Mouse (Mus musculus): ENCODE results near the gene Gm11037.

Gene Gm11037

GRCm38 (mm10) chr2:131128636-131129157 is 4.6 kb upstream of the Gm11037 start:
- no peak for DNase-seq (ENCODE audit: low spot score in 2 of 2)

DNA sequence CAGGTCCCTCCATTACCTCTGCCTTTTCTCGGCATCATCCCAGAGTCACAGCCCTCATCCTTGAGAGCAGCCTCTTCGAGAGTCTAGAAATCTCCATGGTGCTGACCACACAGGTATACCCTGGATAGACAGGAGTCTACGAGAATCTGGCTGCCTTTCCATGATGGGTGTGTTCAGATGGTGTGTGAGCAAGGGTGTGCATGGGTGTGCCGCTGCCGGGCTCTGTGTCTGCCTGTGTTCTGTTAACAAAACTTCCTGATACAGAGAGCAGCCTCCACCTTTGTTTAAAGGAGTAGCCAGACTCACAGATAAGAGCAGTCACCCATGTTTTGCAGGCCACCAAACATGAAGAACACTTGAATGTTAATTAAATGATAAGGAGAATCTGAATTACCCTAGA is 3.5 kb upstream of the Gm11037 start:
- no peak for DNase-seq (ENCODE audit: low spot score in 2 of 2)

DNA sequence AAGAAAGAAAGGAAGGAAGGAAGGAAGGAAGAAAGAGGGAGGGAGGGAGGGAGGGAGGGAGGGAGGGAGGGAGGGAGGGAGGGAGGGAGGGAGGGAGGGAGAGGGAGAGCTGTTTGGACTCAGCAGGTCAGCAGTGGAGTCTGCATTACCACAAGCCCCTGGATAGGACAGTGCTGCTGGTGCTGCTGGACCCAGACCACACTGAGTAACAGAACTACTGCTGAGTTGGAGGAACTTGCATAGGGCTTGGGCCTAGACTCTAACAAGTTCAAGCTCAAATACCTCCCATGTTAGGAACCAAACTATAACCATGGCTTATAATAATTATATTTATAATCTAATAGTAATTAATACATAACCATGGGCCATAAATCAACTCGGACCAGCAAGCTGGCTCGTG is 2.4 kb upstream of the Gm11037 start:
- no peak for DNase-seq (ENCODE audit: low spot score in 2 of 2)

DNA sequence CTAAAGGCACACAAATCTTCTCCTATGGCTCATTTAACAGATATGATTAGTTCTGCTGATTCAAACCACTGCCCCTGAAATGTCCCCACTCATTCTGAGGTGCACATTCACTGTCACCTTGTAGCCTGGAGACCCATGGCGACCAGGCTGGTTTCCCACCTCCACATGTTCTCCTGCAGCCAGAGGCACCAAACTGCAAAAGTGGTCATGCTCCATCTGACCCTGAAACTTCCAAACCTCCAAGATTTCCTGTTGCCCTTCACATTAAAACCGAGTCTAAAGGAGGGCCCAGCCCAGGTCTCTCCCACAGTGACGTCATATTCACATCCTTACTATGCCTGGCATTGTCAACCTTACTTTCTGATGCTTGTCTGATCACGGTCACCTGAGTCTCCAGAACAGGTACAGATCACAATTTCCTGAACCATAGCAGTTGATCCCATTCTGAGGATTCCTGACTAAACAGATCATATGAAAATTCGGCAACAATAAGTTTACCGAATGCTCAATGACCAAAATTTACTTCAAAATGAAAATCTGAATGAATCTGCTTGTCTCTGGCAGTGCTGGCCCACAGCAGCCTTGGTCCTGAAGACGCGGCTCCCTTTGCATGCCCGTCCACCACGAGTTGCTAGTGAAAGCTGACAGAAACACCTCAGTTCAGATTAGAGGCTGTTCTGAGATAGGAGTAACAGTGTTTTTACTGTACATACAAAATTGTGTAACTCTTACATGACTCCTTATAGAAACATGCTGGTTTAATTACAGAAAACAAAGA is 997 bp upstream of the Gm11037 start:
- no peak for DNase-seq (ENCODE audit: low spot score in 2 of 2)

GRCm38 (mm10) chr2:131134381-131134780 is 1.1 kb downstream of the Gm11037 start:
- DNase-seq (ENCODE audit: low spot score in 2 of 2), result no peak

- no peak for DNase-seq (ENCODE audit: low spot score in 2 of 2)
Measured at GRCm38 (mm10) chr2:131134826-131135400, 1.6 kb downstream of the Gm11037 start.

GRCm38 (mm10) chr2:131135521-131136139 is 2.3 kb downstream of the Gm11037 start:
- DNase-seq (ENCODE audit: low spot score in 2 of 2), result no peak

- no peak for DNase-seq (ENCODE audit: low spot score in 2 of 2)
Measured at GRCm38 (mm10) chr2:131138296-131138695, 5.0 kb downstream of the Gm11037 start.

DNA sequence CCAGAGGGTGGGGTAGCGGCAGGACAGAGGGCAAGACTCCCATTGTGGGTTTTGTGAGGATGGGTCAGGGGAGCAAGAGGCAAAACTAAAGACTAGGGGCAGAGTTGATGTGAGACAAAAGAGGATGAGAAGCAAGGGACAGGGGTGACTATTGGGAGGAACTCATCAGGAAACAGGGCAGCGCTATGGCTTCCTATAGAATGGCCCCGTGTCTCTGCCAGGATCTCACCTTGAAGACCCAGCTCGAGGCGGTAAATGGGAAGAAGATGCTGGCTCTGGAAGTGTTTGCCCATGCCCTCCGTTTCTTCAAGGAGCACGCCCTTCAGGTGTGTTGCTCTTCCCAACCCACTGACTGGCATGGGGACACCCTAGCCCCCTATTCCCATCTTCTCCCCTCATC is 5.5 kb downstream of the Gm11037 start:
- DNase-seq (ENCODE audit: low spot score in 2 of 2), result no peak

DNA sequence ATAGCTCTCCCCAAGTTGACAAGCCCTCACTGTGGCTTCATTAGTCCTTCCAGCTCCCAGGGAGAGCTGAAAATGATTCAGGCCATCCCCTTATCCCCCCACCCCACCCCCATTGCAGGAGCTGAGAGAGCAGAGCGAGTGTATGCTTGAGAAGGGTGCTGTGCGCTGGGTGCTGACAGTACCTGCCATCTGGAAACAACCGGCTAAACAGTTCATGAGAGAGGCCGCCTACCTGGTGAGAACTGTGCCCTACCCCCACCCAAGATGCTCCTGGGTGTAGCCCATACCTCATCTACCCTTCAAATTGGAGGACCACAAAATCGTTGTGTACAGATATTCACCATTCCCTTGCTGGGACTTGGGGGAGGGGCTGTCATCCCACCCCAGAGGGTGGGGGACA is 6.0 kb downstream of the Gm11037 start:
- no peak for DNase-seq (ENCODE audit: low spot score in 2 of 2)

GRCm38 (mm10) chr2:131139886-131140532 is 6.7 kb downstream of the Gm11037 start:
- no peak for DNase-seq (ENCODE audit: low spot score in 2 of 2)

GRCm38 (mm10) chr2:131140533-131140905 is 7.2 kb downstream of the Gm11037 start:
- peak in 1 of 2 experiments; percentile 34 for DNase-seq (ENCODE audit: low spot score in 2 of 2)

GRCm38 (mm10) chr2:131141336-131141986 is 8.2 kb downstream of the Gm11037 start:
- DNase-seq (ENCODE audit: low spot score in 2 of 2), result no peak

DNA sequence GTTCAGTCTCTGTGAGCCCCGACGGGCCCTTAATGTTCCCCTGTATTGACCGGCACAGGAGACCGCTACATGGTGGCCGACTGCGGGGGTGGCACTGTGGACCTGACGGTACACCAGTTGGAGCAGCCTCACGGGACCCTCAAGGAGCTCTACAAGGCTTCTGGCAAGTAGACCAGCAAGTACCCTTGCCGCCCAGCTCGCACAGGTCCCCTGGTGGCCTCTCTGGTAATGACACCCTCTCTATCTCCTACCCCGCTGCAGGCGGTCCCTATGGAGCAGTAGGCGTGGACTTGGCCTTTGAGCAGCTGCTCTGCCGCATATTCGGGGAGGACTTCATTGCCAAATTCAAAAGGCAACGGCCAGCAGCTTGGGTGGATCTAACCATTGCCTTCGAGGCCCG is 9.3 kb downstream of the Gm11037 start:
- DNase-seq (ENCODE audit: low spot score in 2 of 2), result peak; percentile 21 to 47

- no peak for DNase-seq (ENCODE audit: low spot score in 2 of 2)
Measured at GRCm38 (mm10) chr2:131143007-131143780, 9.9 kb downstream of the Gm11037 start.

- DNase-seq (ENCODE audit: low spot score in 2 of 2), result no peak
Measured at GRCm38 (mm10) chr2:131145121-131145520, 11.8 kb downstream of the Gm11037 start.

DNA sequence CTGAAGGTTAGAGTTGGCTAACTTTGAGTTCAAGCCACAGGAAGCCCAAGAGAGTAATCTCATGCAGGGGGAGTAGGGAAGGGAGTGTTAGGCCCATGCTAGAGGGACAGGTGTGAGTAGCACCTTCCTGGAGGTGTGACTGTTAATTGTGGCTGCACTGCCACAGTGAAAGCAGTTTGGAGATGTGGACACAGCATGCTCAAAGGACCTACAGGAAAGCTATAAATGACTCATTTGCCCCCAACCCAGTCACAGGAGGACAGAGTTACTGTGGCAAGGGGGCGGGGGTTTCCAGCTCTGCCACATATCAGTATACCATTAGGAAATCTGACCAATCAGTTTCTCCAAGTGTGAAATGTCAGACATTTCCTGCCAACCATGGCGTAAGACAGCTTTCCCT is 12.2 kb downstream of the Gm11037 start:
- DNase-seq (ENCODE audit: low spot score in 2 of 2), result peak; percentile 54 to 71

DNA sequence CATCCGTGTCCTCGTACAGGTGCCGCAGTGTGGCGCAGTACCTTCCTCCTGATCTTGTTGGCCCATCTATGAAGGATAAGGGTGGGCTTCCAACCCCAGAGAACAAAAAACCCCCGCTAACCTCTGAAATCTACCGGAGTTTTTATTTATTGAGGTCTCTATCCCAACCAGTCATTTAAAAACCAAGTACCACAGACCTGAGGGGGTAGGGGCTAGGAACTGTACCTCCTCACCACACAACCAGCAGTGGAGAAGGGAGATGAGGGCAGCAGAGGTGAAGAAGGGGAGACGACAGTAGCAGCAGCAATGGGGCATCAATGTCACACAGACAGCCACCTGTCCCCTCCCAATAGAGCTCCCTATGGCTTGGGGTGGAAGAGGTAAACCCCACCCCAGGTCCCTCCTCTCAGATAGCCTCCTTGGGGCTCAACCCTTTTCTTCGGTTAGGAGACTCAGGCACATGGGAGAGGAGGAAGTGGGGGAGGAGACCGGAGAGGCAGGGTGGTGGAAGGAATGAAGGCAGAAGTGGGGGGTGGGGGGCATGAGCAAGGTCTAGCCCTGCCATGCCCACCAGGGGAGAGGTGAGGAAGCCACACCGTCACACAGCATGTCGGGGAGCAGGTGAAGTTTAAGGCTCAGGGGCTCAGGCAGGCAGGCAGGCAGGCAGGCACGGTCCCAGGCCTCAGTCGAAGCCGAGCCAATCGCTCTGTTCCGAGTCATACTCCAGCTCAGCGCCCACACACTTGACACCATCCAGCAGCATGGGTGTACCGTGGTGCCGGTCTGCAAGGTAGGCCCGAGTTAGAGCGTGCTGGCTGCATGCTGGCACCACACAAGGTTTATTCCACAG is 13.1 kb downstream of the Gm11037 start:
- DNase-seq (ENCODE audit: low spot score in 2 of 2), result no peak

- DNase-seq (ENCODE audit: low spot score in 2 of 2), result no peak
Measured at GRCm38 (mm10) chr2:131147043-131147365, 13.7 kb downstream of the Gm11037 start.
